Mouse (Mus musculus) CD4-positive, CD25-positive, alpha-beta regulatory T cell, adult 9 weeks (primary cell): Measurements from ENCODE around the gene Thop1. TPM values are rescaled to one million over a fixed set of nuclear protein-coding genes. Genes with fewer than 3 reads are reported as not detected.

Source experiments
- polyA plus RNA-seq: library from polyadenylated mRNA; unstranded; fragments of 100-300 nt; shearing (Covaris generic); gene quantifications from one replicate; pipeline ENCODE4 v1.2.1, GENCODE M21; 2017

The Thop1 gene
- polyA plus RNA-seq, result 8.0 TPM

GRCm38 (mm10) chr10:81069836-81070235 is at the start of gene Thop1:
Gene Thop1, plus strand, starts transcription at chr10:81070035.

GRCm38 (mm10) chr10:81025639-81026275 is 44.1 kb upstream of the Thop1 start, which contains the start of gene Diras1:
Gene Diras1, minus strand, starts transcription at chr10:81025662.

GRCm38 (mm10) chr10:81036988-81037580 is 32.8 kb upstream of the Thop1 start, which contains the start of gene Slc39a3:
Gene Slc39a3, minus strand, starts transcription at chr10:81037426.

GRCm38 (mm10) chr10:81059603-81060543 is 10.0 kb upstream of the Thop1 start, which contains the start of gene Sgta:
Gene Sgta, minus strand, starts transcription at chr10:81060181.

GRCm38 (mm10) chr10:81105565-81106112 is 35.8 kb downstream of the Thop1 start, which contains the start of gene Map2k2:
Gene Map2k2, plus strand, starts transcription at chr10:81105915.

Other genes with a start within 250 kb of the Thop1 start
- 2,307 TPM for gene Oaz1, start 243.4 kb upstream of the Thop1 start, polyA plus RNA-seq
- not detected for gene Lingo3, start 226.0 kb upstream of the Thop1 start, polyA plus RNA-seq
- gene Lsm7, start 214.8 kb upstream of the Thop1 start, polyA plus RNA-seq, result 236 TPM
- gene Sppl2b, start 214.8 kb upstream of the Thop1 start, polyA plus RNA-seq, result 35.5 TPM
- not detected for gene Tmprss9, start 198.2 kb upstream of the Thop1 start, polyA plus RNA-seq
- gene Timm13, start 169.1 kb upstream of the Thop1 start, polyA plus RNA-seq, result 269 TPM
- 10.1 TPM for gene Lmnb2, start 151.8 kb upstream of the Thop1 start, polyA plus RNA-seq
- 80.1 TPM for gene Gadd45b, start 140.0 kb upstream of the Thop1 start, polyA plus RNA-seq
- gene Gng7, start 55.1 kb upstream of the Thop1 start, polyA plus RNA-seq, result 0.14 TPM
- gene Diras1, start 44.4 kb upstream of the Thop1 start, polyA plus RNA-seq, result not detected
- 11.8 TPM for gene Slc39a3, start 32.6 kb upstream of the Thop1 start, polyA plus RNA-seq
- gene Sgta, start 9.9 kb upstream of the Thop1 start, polyA plus RNA-seq, result 113 TPM
- gene Creb3l3, start 28.8 kb downstream of the Thop1 start, polyA plus RNA-seq, result 0.25 TPM
- gene Map2k2, start 35.9 kb downstream of the Thop1 start, polyA plus RNA-seq, result 31.9 TPM
- 18.9 TPM for gene Zbtb7a, start 65.2 kb downstream of the Thop1 start, polyA plus RNA-seq
- gene Pias4, start 97.9 kb downstream of the Thop1 start, polyA plus RNA-seq, result 32.1 TPM
- 984 TPM for gene Eef2, start 106.6 kb downstream of the Thop1 start, polyA plus RNA-seq
- 12.1 TPM for gene Dapk3, start 113.0 kb downstream of the Thop1 start, polyA plus RNA-seq
- gene 4930442H23Rik, start 113.8 kb downstream of the Thop1 start, polyA plus RNA-seq, result not detected
- 0.37 TPM for gene Nmrk2, start 132.0 kb downstream of the Thop1 start, polyA plus RNA-seq
- gene Atcay, start 160.8 kb downstream of the Thop1 start, polyA plus RNA-seq, result 9.0 TPM
- 3.7 TPM for gene Zfr2, start 163.1 kb downstream of the Thop1 start, polyA plus RNA-seq
- gene Matk, start 182.9 kb downstream of the Thop1 start, polyA plus RNA-seq, result 134 TPM
- gene Mrpl54, start 196.9 kb downstream of the Thop1 start, polyA plus RNA-seq, result 139 TPM
- gene Apba3, start 196.9 kb downstream of the Thop1 start, polyA plus RNA-seq, result 38.6 TPM
- gene Tjp3, start 221.5 kb downstream of the Thop1 start, polyA plus RNA-seq, result 8.3 TPM
- 32.1 TPM for gene Pip5k1c, start 222.9 kb downstream of the Thop1 start, polyA plus RNA-seq